Mouse (Mus musculus) retina, adult 2 months (tissue): ENCODE measurements around the gene Stx17.
A peak's percentile ranks its signal among the peaks of the same experiment; 100 is the strongest.

Source experiments
- DNase-seq: peaks from one replicate; pipeline ENCODE4 v3.0.0-alpha.2; 2012; ENCODE audit warnings: low read depth, low spot score

Stx17 gene

DNA sequence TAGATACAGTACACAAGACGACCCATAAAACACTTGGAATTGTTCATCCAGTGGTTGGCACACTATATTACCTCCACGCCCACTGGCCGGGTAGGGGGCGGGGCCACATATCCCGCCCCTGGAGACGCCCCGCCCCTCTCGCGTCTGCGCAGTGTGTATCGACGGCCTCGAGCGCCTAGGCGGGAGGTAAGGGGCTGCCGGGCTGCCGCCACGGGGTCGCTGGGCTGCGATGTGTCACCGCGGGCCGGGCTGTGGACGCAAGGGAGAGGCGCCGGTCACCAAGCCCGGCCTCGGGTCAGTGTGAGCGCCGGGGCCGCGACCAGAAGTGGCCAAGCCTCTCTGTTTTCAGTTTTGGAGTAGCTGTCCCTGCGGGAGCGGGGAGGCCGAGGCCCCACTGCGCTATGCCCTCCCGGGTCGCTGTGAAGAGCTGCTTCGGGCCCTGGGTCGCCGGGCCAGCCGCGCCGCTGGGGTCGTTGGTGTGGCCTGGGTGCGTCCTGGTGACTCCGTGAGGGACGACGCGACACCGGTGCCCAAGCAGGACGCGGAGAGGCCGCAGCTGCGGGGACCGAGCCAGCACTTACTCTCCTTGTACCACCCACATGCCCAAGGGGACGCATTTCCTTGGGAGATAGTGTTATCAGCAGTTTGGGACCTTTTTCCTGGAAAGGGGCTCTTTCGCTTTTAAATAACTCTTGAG, at the start of gene Stx17:
Gene Stx17 (plus strand): TSS at position 143 of the 697 bp plus-strand sequence.
- DNase-seq: peak; percentile 54

DNA sequence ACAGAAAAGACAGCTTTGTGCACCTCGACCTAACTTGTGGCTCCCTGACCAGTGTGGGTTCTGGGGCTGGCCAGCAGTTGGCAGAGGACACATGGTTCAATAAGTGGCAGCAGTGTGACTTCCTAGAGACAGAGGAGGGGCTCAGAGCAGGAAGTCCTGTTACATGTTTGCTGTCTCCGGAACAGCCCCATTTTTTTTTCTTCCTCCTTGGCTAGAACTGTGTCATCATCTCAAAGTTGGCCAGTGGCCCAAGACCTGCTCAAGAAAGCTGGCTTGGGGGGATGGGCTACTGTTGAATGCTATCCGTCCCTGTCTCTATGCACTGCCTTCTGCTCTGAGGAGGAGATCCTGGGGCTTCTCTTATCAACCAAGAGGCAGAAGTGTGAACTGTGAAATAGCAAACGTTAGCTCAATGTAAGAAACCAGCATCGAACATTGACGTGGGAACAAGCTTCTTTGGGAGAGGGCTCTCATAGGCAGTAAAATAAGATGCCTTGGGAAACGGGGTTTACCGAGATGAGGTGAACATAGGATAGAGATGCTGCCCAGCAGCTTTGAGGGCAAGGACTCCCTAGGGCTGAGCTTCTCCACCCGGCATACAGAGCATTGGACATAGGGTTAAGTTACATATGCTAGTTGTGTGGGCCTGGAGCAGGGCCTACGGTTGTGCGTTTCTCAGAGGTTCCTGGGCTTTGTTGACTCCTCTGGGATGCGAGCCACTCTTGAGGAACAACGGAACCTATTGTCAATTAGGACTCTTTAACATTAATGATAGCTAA, 47.8 kb upstream of the Stx17 start:
- no peak for DNase-seq

DNA sequence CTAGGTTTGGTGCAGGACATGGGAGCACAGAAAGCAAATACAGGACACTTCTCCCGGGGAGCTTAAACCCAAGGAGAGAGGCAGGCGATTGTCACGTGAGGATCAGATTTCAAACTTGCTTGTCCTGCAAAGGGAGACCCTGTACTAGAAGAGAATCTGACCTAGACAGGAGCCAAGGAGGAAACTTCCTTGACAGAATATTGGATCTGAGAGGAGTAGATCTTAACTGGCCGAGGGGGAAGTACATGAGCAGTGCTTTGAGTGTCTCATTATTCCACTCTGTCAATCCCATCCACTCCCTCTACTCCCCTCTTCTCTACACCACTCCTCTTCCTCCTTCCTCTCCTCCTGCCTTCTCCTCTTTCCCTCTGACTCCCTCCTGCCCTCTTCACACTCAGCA, 46.5 kb upstream of the Stx17 start:
- DNase-seq: no peak

- no peak for DNase-seq
Measured at GRCm38 (mm10) chr4:48079285-48080039, 45.3 kb upstream of the Stx17 start.

GRCm38 (mm10) chr4:48083452-48083851, 41.3 kb upstream of the Stx17 start:
- no peak for DNase-seq

- DNase-seq: no peak
Measured at GRCm38 (mm10) chr4:48086609-48087008, 38.1 kb upstream of the Stx17 start.

DNA sequence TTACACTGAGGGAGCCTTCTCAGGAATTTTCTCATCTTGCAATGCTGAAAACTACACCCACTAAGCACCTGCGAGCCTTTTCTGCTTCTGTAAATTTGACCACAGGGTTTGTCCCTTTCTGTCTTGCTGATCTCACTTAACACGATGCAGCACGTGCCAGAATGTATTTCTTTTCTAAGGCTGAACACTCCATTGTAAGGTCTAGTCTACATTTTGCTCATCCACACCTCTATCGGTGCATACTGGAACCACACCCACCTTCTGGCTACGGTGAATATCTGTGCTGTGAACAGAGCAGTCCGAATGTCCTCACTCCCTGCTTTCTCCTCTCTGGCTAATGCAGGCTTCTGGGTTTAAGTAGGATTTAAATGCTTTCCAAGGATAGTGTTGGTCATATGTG, 37.2 kb upstream of the Stx17 start:
- no peak for DNase-seq

GRCm38 (mm10) chr4:48093221-48093620, 31.5 kb upstream of the Stx17 start:
- DNase-seq: no peak

GRCm38 (mm10) chr4:48100217-48100616, 24.5 kb upstream of the Stx17 start:
- no peak for DNase-seq

DNA sequence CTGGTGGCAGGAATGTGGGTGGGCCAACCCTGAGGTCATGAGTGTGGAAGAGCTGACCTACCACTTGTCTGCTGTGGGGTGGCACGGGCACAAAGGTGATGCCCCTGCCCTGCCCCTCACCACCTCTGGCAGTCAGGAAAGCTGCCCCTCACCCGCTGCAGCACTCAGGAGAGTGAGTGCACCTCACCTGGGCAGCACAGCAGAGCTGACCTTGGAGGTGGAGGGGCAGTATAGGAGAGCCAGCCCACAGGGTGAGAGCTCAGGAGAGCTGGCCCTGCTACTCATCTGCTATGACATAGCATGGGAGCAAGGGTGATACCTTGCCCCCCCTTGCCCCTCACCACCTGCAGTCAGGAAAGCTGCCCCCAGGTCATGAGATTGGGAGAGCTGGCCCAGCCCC, 22.7 kb upstream of the Stx17 start:
- no peak for DNase-seq

DNA sequence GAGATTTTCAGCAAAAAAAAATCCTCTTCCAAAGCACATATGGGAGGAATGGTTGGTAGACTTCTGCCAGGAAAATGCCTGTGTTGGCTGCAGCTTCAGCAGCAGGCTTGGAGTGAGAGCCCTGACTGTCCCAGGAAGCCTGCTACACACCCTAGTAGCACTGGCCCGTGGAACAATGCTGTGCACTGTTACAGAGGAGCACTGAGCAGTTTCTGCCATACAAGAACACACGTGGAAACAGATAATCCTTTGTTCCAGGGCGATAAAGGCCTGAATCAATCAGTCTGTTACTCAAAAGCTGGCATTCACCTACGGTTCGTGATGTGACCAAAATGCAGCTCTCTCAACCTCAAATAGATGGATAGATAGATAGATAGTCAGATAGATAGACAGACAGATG, 19.3 kb upstream of the Stx17 start:
- DNase-seq: no peak

GRCm38 (mm10) chr4:48107086-48107485, 17.6 kb upstream of the Stx17 start:
- DNase-seq: no peak

DNA sequence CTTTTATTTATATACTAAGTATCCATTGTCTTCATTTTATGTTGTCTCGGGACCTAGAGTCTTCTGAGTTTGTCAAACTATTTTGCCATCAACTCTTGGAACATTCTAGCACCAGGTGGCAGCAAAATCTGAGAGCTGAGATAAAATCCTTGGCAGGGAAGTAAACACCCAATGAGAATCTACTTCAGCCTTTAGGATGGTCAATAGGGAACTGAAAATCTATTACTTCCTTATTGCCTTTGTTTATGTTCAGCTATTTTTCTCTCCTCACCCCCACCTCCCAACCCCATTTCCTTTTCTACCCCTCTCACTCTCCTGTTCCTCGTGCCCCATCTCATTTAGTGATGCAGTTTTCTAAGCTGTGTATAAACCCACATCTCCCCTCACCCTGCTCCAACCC, 16.1 kb upstream of the Stx17 start:
- no peak for DNase-seq

DNA sequence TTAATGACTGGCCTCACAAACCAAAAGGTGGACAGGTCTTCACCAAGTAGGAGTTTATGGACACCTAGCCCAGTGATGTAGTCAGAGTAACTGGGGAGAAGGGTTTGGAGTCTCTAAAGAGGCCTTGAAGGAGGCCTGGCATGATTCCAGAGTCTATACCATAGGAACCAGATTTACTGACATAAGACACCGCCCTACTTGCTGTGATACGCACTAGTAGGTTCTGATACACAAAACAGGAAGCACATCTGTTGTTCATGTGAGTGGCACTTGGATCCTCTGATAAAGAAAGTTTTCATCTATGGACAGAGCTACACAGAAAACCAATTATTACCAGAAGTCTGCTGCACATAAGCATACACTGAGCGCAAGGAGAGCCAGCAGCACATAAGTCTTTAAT, 14.4 kb upstream of the Stx17 start:
- no peak for DNase-seq

DNA sequence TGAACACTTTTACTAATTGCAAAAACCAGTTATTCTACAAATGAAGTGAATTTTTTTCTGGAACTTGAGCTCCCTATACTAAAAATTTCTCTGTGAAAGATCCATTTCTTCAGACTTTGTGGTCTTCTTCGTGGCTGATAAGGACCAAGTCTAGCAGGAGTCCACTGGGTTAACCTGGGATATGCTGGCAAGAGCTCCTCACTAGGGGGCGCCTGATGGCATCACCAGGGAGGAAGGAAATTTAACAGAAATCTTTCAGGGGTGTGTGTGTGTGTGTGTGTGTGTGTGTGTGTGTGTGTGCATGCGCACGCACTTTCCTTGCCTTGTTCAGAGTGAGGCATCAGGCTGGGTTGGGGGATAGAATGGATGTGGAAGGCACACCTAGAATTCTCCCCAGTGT, 8.5 kb upstream of the Stx17 start:
- DNase-seq: no peak

DNA sequence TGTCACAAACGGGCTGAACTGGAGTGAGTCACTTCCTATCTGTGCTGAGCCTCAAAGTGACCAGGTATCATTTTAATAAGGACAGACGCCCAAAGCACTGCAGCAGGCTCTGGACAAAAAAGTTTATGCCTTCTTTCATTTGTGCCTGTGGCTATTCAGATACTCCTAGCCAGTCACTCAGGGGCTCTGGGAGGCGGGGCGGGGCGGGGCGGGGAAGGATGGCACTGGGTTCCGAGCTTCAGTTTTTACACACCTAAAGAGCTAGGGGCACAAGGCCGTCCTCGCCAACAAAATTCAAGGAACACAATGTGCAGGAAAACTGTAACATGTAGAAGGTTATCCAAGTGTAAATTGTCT, 321 bp upstream of the Stx17 start:
- DNase-seq: no peak

- no peak for DNase-seq
Measured at GRCm38 (mm10) chr4:48130314-48130713, 5.6 kb downstream of the Stx17 start.

GRCm38 (mm10) chr4:48131606-48132005, 6.9 kb downstream of the Stx17 start:
- no peak for DNase-seq

DNA sequence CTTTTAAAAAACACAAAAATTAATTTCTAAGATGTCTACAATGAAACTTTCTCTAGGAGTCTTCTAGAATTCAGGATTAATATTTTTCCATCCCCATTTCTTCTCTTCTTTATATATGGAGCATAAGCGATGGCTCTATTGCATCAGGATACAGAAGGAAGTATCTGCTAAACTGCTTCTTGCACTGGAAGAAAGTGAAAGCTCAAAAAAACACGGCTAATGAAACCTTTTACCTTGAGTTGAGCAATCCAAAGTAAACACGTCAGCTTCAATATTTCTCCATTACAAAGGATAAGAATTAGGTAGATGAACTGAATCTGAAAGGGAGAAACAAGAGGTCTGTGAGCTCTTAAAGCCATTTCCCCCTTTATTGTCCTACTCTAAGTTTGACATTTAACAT, 8.0 kb downstream of the Stx17 start:
- DNase-seq: no peak

DNA sequence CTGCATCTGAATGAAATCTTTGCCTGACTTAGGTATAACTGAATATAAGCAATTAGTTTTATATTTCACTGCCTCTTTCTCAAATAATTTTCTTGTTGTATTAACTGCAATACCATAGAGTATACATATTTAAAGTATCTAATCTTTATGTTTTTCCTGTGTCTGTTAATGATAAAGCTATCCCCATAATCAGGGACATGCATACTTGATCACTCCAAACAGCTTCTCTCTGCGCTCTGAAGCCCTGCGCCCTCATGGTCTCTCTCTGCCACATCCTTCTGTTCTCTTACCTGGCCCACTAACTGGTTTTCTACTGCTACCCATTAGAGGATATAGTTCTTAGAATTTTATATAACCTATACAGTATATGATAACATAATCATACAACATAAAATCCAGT, 24.8 kb downstream of the Stx17 start:
- no peak for DNase-seq

GRCm38 (mm10) chr4:48153229-48153628, 28.5 kb downstream of the Stx17 start:
- DNase-seq: no peak

DNA sequence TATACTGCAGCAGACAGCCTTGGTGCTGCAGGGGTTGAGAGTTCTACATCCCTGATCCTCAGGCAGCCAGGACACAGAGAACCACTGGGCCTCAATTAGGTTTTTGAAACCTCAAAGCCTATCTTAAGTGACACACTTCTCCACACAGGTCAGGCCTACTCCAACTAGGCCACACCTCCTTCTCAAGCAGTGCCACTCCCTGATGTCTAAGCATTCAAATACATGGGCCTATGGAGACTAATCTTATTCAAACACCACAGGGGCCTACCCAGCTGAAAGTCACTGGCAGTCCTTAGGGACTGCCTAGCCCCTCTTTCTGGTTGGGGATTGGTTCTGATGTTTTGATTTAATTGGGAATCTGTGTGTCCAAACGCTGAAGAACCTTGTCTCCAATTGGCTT, 31.1 kb downstream of the Stx17 start:
- no peak for DNase-seq

DNA sequence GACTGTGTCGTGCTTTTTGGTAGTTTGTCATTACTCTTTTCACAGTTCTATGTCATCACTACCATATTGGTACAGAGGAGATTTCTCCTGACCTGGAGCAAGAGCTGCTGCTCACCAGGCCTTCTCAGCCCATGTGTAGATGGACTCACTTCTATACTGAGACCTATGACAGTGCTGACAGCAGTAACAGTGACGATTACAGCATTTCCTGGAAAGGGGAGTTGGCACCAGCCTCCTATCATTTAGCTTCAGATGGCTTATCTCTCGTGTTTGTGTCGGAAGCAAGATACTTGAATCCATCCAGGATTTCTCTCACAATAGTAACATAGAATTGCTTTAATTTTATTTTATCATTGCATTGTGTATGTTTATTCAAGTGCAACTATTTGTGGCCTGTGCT, 35.7 kb downstream of the Stx17 start:
- DNase-seq: no peak
